Mouse (Mus musculus): ENCODE results near the gene Irf4. TPM values are rescaled to one million over a fixed set of nuclear protein-coding genes. Genes with fewer than 3 reads are reported as not detected.

The Irf4 gene
- polyA plus RNA-seq, 1 experiment: 0.01 TPM

DNA sequence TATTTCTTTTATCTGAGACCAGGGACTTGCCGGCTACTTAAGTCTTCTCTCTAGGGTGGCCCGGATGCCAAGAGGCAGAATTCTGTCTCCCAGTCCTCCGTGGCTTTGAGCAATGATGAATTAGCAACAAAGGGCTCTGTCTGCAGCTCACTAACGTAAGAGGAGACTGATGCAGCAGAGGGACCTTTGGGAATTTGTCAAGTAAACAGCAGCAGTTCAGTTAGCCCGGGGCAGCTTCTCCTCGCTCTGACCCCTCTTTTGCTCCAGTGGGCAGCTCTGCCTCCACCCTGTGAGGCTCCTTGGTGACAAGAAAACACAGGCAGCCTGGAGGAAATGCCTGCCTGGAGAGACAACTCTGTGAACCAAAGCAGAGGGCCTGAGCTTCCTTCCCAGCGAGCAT, 26.4 kb upstream of the Irf4 start:
- Histone ChIP-seq H3K4me2 (ENCODE audit: low read depth) (no peak overlapping the region), H3K36me3 (ENCODE audit: control insufficient read depth, insufficient read depth) (no peaks in the 10 kb centered on the region), H3ac (ENCODE audit: control insufficient read depth, insufficient read length) (no peak overlapping the region), H3K4me3 (no peak overlapping the region), H3K79me2 (ENCODE audit: control insufficient read depth, insufficient read depth) (no peaks in the 10 kb centered on the region), H3K27me3 (ENCODE audit: control insufficient read depth, insufficient read depth, insufficient read length) (no peaks in the 10 kb centered on the region)
- TF ChIP-seq MYOD1 (IDR thresholded peaks at IDR 0.05; ENCODE audit: control insufficient read depth in 1 of 3, insufficient read length in 2 of 3, low read depth in 2 of 3) (no peak), TCF12 (IDR thresholded peaks at IDR 0.05; ENCODE audit: insufficient read depth, poor library complexity, severe bottlenecking) (no peak), CEBPB (IDR thresholded peaks at IDR 0.05; ENCODE audit: insufficient read depth, poor library complexity, severe bottlenecking) (no peak), MYOG (IDR thresholded peaks at IDR 0.05; ENCODE audit: control insufficient read depth in 1 of 3, insufficient read depth in 1 of 3, insufficient read length in 2 of 3, low read depth in 2 of 3) (no peak), TCF3 (IDR thresholded peaks at IDR 0.05; ENCODE audit: insufficient read length, low read depth) (no peak), REST (IDR thresholded peaks at IDR 0.05; ENCODE audit: insufficient read depth, insufficient read length) (no peak), POLR2A (IDR thresholded peaks at IDR 0.05; ENCODE audit: insufficient read length, low read depth) (no peak), SRF (IDR thresholded peaks at IDR 0.05; ENCODE audit: control insufficient read depth, insufficient read length, low read depth) (no peak), POLR2AphosphoS2 (IDR thresholded peaks at IDR 0.05; ENCODE audit: insufficient read length, low read depth) (no peak), E2F4 (IDR thresholded peaks at IDR 0.05; ENCODE audit: insufficient read depth) (no peak), MAX (IDR thresholded peaks at IDR 0.05; ENCODE audit: low read depth) (no peak), USF1 (IDR thresholded peaks at IDR 0.05; ENCODE audit: low read depth) (no peak)

DNA sequence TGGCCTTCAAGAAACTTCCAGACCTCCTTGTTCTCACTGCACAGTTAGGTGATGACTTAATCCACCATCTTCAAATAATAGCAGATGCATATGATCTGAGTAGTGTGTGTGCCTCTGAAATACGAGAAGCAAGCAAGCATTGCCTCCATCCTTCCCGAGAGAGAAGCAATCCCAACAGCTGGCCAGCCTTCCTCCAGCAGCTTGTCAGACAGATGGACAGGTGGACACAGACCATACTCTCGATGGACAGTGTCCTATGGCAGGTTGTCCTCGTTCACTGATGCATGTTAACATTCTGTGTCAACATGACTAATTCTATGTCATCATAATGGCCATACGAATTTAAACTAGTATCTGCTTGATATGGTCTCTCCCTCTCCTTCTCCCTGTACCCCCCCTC, 25.8 kb upstream of the Irf4 start:
- H3K79me2 ChIP-seq (ENCODE audit: control insufficient read depth, insufficient read depth): no peaks in the 10 kb centered on the region
- no peak overlapping the region for H3K4me2 ChIP-seq (ENCODE audit: low read depth)
- H3ac ChIP-seq (ENCODE audit: control insufficient read depth, insufficient read length): no peak overlapping the region
- no peak overlapping the region for H3K4me3 ChIP-seq
- H3K36me3 ChIP-seq (ENCODE audit: control insufficient read depth, insufficient read depth): no peaks in the 10 kb centered on the region
- H3K27me3 ChIP-seq (ENCODE audit: control insufficient read depth, insufficient read depth, insufficient read length): no peaks in the 10 kb centered on the region
- peak in 2 of 3 experiments; percentile 64 to 72 for TF ChIP-seq MYOD1 (IDR thresholded peaks at IDR 0.05; ENCODE audit: control insufficient read depth in 1 of 3, insufficient read length in 2 of 3, low read depth in 2 of 3)
- TF ChIP-seq MYOG (IDR thresholded peaks at IDR 0.05; ENCODE audit: control insufficient read depth in 1 of 3, insufficient read depth in 1 of 3, insufficient read length in 2 of 3, low read depth in 2 of 3): peak in 2 of 3 experiments; percentile 32 to 44
- TF ChIP-seq USF1 (IDR thresholded peaks at IDR 0.05; ENCODE audit: low read depth): no peak
- TF ChIP-seq POLR2AphosphoS2 (IDR thresholded peaks at IDR 0.05; ENCODE audit: insufficient read length, low read depth): no peak
- no peak for TF ChIP-seq TCF3 (IDR thresholded peaks at IDR 0.05; ENCODE audit: insufficient read length, low read depth)
- TF ChIP-seq POLR2A (IDR thresholded peaks at IDR 0.05; ENCODE audit: insufficient read length, low read depth): no peak

DNA sequence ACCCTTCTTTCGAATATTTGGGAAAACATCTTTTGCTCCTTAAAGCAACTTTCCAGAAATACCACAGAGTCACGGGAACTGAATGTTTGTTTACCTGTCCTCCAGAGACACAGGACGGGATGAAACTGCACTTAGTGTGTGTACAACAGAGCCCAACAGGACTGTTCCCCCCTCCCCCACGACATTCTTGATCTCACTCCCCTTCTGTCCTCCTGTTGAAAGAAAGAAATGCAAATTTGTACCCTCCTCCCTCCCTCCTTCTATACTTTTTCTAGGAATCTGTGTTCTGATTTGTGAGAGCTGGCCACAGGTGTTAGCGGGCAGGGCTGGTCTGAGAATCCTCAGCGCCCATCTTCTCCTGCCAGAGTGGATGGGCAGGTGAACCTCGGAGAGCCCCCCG, 25.2 kb upstream of the Irf4 start:
- H3K36me3 ChIP-seq (ENCODE audit: control insufficient read depth, insufficient read depth): no peaks in the 10 kb centered on the region
- no peak overlapping the region for H3ac ChIP-seq (ENCODE audit: control insufficient read depth, insufficient read length)
- H3K4me2 ChIP-seq (ENCODE audit: low read depth): no peak overlapping the region
- H3K79me2 ChIP-seq (ENCODE audit: control insufficient read depth, insufficient read depth): no peaks in the 10 kb centered on the region
- TF ChIP-seq POLR2AphosphoS2 (IDR thresholded peaks at IDR 0.05; ENCODE audit: insufficient read length, low read depth): no peak
- no peak for TF ChIP-seq USF1 (IDR thresholded peaks at IDR 0.05; ENCODE audit: low read depth)
- TF ChIP-seq TCF3 (IDR thresholded peaks at IDR 0.05; ENCODE audit: insufficient read length, low read depth): no peak
- no peak for TF ChIP-seq SRF (IDR thresholded peaks at IDR 0.05; ENCODE audit: control insufficient read depth, insufficient read length, low read depth)
- TF ChIP-seq MAX (IDR thresholded peaks at IDR 0.05; ENCODE audit: low read depth): no peak
- no peak for TF ChIP-seq TCF12 (IDR thresholded peaks at IDR 0.05; ENCODE audit: insufficient read depth, poor library complexity, severe bottlenecking)
- TF ChIP-seq POLR2A (IDR thresholded peaks at IDR 0.05; ENCODE audit: insufficient read length, low read depth): no peak
- no peak for TF ChIP-seq E2F4 (IDR thresholded peaks at IDR 0.05; ENCODE audit: insufficient read depth)
- no peak for TF ChIP-seq MYOD1 (IDR thresholded peaks at IDR 0.05; ENCODE audit: control insufficient read depth in 1 of 3, insufficient read length in 2 of 3, low read depth in 2 of 3)
- no peak for TF ChIP-seq MYOG (IDR thresholded peaks at IDR 0.05; ENCODE audit: control insufficient read depth in 1 of 3, insufficient read depth in 1 of 3, insufficient read length in 2 of 3, low read depth in 2 of 3)
- TF ChIP-seq CEBPB (IDR thresholded peaks at IDR 0.05; ENCODE audit: insufficient read depth, poor library complexity, severe bottlenecking): no peak
- TF ChIP-seq REST (IDR thresholded peaks at IDR 0.05; ENCODE audit: insufficient read depth, insufficient read length): no peak
- no peaks in the 10 kb centered on the region for H3K27me3 ChIP-seq (ENCODE audit: control insufficient read depth, insufficient read depth, insufficient read length)
- no peak overlapping the region for H3K4me3 ChIP-seq

DNA sequence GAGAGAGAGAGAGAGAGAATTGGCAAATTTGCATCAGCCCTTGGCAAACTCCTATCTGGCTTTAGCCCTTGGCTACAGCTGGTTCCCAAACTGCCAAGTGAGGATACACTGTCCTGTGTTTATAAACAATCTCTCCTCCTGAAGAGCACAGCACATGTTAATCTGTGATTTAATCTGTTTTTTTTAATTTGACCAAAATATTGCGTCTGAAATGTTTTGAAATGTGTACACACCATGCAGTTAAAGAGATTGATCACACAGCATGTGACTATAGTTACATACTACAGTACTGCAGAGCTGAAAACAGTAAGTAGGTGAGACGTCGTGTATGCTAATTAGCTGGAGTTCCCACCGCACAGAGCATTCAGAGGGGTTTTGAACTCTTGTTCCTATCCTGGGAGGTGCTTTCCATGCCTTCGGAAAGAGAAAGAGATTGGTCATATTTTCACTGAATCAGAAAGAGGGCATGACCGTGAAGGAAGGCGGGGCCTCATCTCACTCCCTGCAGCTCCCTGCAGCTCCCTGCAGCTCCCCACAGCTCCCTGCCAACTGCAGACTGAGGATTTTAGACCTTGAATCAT, 24.2 kb upstream of the Irf4 start:
- no peak for TF ChIP-seq SRF (IDR thresholded peaks at IDR 0.05; ENCODE audit: control insufficient read depth, insufficient read length, low read depth)
- TF ChIP-seq POLR2AphosphoS2 (IDR thresholded peaks at IDR 0.05; ENCODE audit: insufficient read length, low read depth): no peak
- TF ChIP-seq TCF3 (IDR thresholded peaks at IDR 0.05; ENCODE audit: insufficient read length, low read depth): no peak
- TF ChIP-seq E2F4 (IDR thresholded peaks at IDR 0.05; ENCODE audit: insufficient read depth): no peak
- no peak for TF ChIP-seq POLR2A (IDR thresholded peaks at IDR 0.05; ENCODE audit: insufficient read length, low read depth)
- no peaks in the 10 kb centered on the region for H3K79me2 ChIP-seq (ENCODE audit: control insufficient read depth, insufficient read depth)
- H3K4me3 ChIP-seq: no peak overlapping the region
- H3K36me3 ChIP-seq (ENCODE audit: control insufficient read depth, insufficient read depth): no peaks in the 10 kb centered on the region
- no peaks in the 10 kb centered on the region for H3K27me3 ChIP-seq (ENCODE audit: control insufficient read depth, insufficient read depth, insufficient read length)
- no peak overlapping the region for H3ac ChIP-seq (ENCODE audit: control insufficient read depth, insufficient read length)
- no peak overlapping the region for H3K4me2 ChIP-seq (ENCODE audit: low read depth)

DNA sequence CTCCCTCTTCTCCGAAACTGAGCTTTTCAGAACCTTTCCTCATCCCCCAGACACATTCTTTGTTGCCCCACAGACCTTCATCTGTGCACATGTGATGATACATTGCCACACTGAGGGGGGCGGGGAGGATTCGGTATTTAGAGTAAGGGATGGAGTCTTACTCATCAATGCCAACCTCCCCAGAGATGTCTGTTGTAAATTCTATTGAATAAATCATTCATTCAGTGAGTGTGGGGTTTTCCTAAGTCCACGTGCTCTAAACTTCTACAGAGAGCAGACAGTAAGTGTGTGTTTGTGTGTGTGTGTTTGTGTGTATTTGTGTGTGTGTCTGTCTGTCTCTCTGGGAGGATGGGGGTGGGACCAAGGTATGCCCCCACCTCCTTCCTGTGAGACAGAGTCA, 22.1 kb upstream of the Irf4 start:
- Histone ChIP-seq H3K4me3 (no peak overlapping the region), H3K79me2 (ENCODE audit: control insufficient read depth, insufficient read depth) (no peaks in the 10 kb centered on the region), H3K27me3 (ENCODE audit: control insufficient read depth, insufficient read depth, insufficient read length) (no peaks in the 10 kb centered on the region), H3K36me3 (ENCODE audit: control insufficient read depth, insufficient read depth) (no peaks in the 10 kb centered on the region), H3ac (ENCODE audit: control insufficient read depth, insufficient read length) (no peak overlapping the region), H3K4me2 (ENCODE audit: low read depth) (no peak overlapping the region)
- TF ChIP-seq TCF12 (IDR thresholded peaks at IDR 0.05; ENCODE audit: insufficient read depth, poor library complexity, severe bottlenecking): no peak
- no peak for TF ChIP-seq POLR2A (IDR thresholded peaks at IDR 0.05; ENCODE audit: insufficient read length, low read depth)
- no peak for TF ChIP-seq SRF (IDR thresholded peaks at IDR 0.05; ENCODE audit: control insufficient read depth, insufficient read length, low read depth)
- TF ChIP-seq TCF3 (IDR thresholded peaks at IDR 0.05; ENCODE audit: insufficient read length, low read depth): no peak
- TF ChIP-seq E2F4 (IDR thresholded peaks at IDR 0.05; ENCODE audit: insufficient read depth): no peak
